Mouse (Mus musculus) C2C12 (cell line): Measurements from ENCODE around the gene Col4a1.

Source experiments
- CTCF ChIP-seq: IDR thresholded peaks from one replicate; pipeline ENCODE4 v1.5.1; 2011; ENCODE audit not compliant: control insufficient read depth, insufficient read depth, insufficient read length
- FOSL1 ChIP-seq: IDR thresholded peaks from one replicate; pipeline ENCODE4 v1.8.0; 2011; ENCODE audit warnings: mild to moderate bottlenecking, low read length; ENCODE audit not compliant: poor library complexity, insufficient read depth, severe bottlenecking
- MAX ChIP-seq: IDR thresholded peaks from one replicate; pipeline ENCODE4 v1.6.1; 2011; ENCODE audit warnings: mild to moderate bottlenecking, control low read depth
- MYOD1 ChIP-seq: IDR thresholded peaks from one replicate; pipeline ENCODE4 v1.6.1; 2011; ENCODE audit warnings: low read depth; ENCODE audit not compliant: control insufficient read depth, insufficient read length
- USF1 ChIP-seq: IDR thresholded peaks from one replicate; pipeline ENCODE4 v1.6.1; 2011; ENCODE audit warnings: low read depth, mild to moderate bottlenecking, control low read depth, moderate library complexity

DNA sequence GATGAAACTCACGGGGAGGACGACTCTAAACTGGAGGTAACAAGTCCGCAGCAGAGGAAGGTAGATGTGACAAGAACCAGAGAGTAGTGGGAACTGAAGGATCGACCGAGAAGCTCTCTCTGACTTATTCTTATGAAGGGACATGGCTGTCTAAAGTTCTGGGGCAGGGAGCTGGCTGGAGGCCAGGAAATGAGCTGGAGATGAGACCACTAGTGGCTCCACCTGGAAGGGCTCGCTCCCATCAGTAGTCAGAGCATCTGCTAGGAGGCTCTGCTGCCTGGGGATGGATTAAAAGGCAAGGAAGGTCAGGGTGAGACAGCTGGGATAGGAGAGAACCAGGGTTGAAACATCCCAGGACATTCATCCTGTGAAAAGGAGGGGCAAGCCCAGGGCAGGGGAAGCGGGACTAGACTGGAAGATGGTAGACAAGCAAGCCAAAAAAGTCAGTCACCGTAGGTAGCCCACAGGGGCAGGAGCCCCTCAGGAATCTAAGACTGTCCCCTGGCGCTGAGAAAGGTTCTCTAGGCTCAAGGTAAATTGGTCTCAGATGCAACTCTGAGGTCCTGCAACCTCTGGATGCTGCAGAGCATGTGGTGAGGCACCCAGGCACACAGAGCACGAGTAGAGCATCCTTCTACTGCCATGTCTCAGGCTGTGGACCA is 16.2 kb downstream of the Col4a1 start:
- TF ChIP-seq CTCF, result no peak
- TF ChIP-seq FOSL1, result no peak
- TF ChIP-seq MYOD1, result no peak
- TF ChIP-seq MAX, result no peak
- no peak for TF ChIP-seq USF1
